In genomic region chr4:95652044-95652443, GRCm38 (mm10) we compare ENCODE assay signal across 13 mouse cellular contexts.
A peak's percentile ranks its signal among the peaks of the same experiment; 100 is the strongest.
DNase-seq lines count a peak whose midpoint lies in the region; ATAC-seq and TF ChIP-seq lines count a peak whose summit lies in the region.
"Had no signal": no experiment of that assay in that cellular context is flagged by ENCODE, and none has a peak within 500 bp of the region (broad histone marks: within the 10 kb centered on the region; RNA-seq: fewer than 3 reads in every experiment).

No protein-coding gene starts in this region.

- no peaks in the 10 kb centered on the region for H3K9me3 ChIP-seq in forebrain, embryonic 12.5 days
- H3K9me3 ChIP-seq in midbrain, embryonic 14.5 days (ENCODE audit: control insufficient read depth, low read length): no peaks in the 10 kb centered on the region
- H3K9me3 ChIP-seq: heart, embryonic 13.5 days had no signal

- WGBS in forebrain, embryonic 12.5 days: 43% methylated on average over 6 of the region's 6 CpGs
- WGBS in midbrain, embryonic 14.5 days: 42% methylated on average over 6 of the region's 6 CpGs

- no peak for TF ChIP-seq CTCF in layer of hippocampus, adult 2 months (conservative IDR thresholded peaks at IDR 0.05)

- no peaks in the 10 kb centered on the region for H3K27me3 ChIP-seq in forebrain, embryonic 12.5 days
- no peaks in the 10 kb centered on the region for H3K27me3 ChIP-seq in midbrain, embryonic 14.5 days (ENCODE audit: control insufficient read depth, insufficient read depth, low read length)
- H3K27me3 ChIP-seq: heart, embryonic 13.5 days had no signal

- peak; percentile 34 for DNase-seq in adrenal gland, adult 2 months
- DNase-seq in adrenal gland, adult 8-10 months: no peak
- DNase-seq in layer of hippocampus, adult 2 months (ENCODE audit: low spot score in 2 of 2): no peak
- DNase-seq in layer of hippocampus, postnatal 14 days (ENCODE audit: low spot score in 2 of 2): no peak
- DNase-seq in midbrain, embryonic 14.5 days: peak; percentile 54
- no peak for DNase-seq in frontal cortex, postnatal 14 days (ENCODE audit: low spot score in 2 of 2)
- DNase-seq in frontal cortex, postnatal 25 days (ENCODE audit: low spot score in 2 of 2): no peak
- DNase-seq: kidney, postnatal 4 days; liver, postnatal 0 days; spleen, adult 18-20 months had no signal

- no peak overlapping the region for H3K4me3 ChIP-seq in layer of hippocampus, adult 2 months
- H3K4me3 ChIP-seq in forebrain, embryonic 12.5 days (replicated peaks): no peak overlapping the region
- no peak overlapping the region for H3K4me3 ChIP-seq in midbrain, embryonic 14.5 days (replicated peaks; ENCODE audit: low read depth, low read length)
- H3K4me3 ChIP-seq: erythroblast, embryonic 14.5 days; heart, embryonic 13.5 days had no signal

- H3K4me2 ChIP-seq in forebrain, embryonic 12.5 days: no peak overlapping the region
- H3K4me2 ChIP-seq in midbrain, embryonic 14.5 days (ENCODE audit: low read length): no peak overlapping the region
- H3K4me2 ChIP-seq: heart, embryonic 13.5 days had no signal

- ATAC-seq in forebrain, embryonic 12.5 days (ENCODE audit: low FRiP score): no peak
- peak; percentile 46; the same call in 1 of the 2 replicates for ATAC-seq in midbrain, embryonic 14.5 days (ENCODE audit: low FRiP score, low TSS enrichment)
- ATAC-seq: liver, postnatal 0 days had no signal

- no peaks in the 10 kb centered on the region for H3K36me3 ChIP-seq in forebrain, embryonic 12.5 days (replicated peaks)
- H3K36me3 ChIP-seq in midbrain, embryonic 14.5 days (ENCODE audit: control insufficient read depth, insufficient read depth, low read length): no peaks in the 10 kb centered on the region
- H3K36me3 ChIP-seq: heart, embryonic 13.5 days had no signal

- peaks cover 24% of the 10 kb centered on the region for H3K4me1 ChIP-seq in forebrain, embryonic 12.5 days
- H3K4me1 ChIP-seq in midbrain, embryonic 14.5 days (ENCODE audit: control insufficient read depth, insufficient read depth, low read length): 0 out of 2 replicates have a peak, but pooled peaks cover 9% of the 10 kb centered on the region

- H3K27ac ChIP-seq in layer of hippocampus, adult 2 months: peak overlapping the region; percentile 83
- H3K27ac ChIP-seq in forebrain, embryonic 12.5 days: 0 out of 2 replicates have a peak overlapping the region, but pooled peaks have one; percentile 15
- H3K27ac ChIP-seq in midbrain, embryonic 14.5 days (replicated peaks; ENCODE audit: low read depth, low read length): peak overlapping the region; percentile 28

- no peak overlapping the region for H3K9ac ChIP-seq in forebrain, embryonic 12.5 days
- no peak overlapping the region for H3K9ac ChIP-seq in midbrain, embryonic 14.5 days (replicated peaks; ENCODE audit: low read length)
- H3K9ac ChIP-seq: heart, embryonic 13.5 days; liver, postnatal 0 days had no signal

Comparison
In these comparisons a context has a peak if more than half of its experiments do, and no peak if none do; other contexts are left out.
1. DNase-seq: peak in adrenal gland, adult 2 months (single experiment) and midbrain, embryonic 14.5 days (single experiment); none in adrenal gland, adult 8-10 months (single experiment), layer of hippocampus, adult 2 months (0 of 2), layer of hippocampus, postnatal 14 days (0 of 2), frontal cortex, postnatal 14 days (0 of 2) and frontal cortex, postnatal 25 days (0 of 2).
2. H3K27ac ChIP-seq: peak in every context shown above with its lines; median percentile 83 in layer of hippocampus, adult 2 months; 28 in midbrain, embryonic 14.5 days; 15 in forebrain, embryonic 12.5 days.